Mouse (Mus musculus): ENCODE measurements around the gene Flt3.

DNA sequence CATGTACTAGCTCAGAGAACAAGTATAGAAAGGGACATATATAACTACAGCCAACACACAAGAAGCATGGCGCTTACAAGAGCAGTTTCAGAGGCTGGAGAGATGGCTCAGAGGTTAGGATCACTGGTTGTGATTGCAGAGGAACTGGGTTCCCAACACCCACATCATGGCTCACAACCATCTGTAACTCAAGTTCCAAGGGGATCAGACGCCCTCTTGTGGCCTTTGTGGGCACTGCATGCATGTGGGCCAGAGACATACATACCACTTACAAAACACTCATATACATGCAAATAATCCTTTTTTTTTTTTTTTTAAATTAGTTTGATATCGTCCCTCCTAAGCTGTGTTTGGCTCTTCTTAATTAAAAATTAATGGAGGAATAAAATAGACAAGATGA lies 42.8 kb downstream of the Flt3 start:
- TF ChIP-seq POLR2A (IDR thresholded peaks at IDR 0.05; ENCODE audit: low read depth, low read length) (no peak), CTCF (conservative IDR thresholded peaks at IDR 0.05; ENCODE audit: insufficient read depth, insufficient read length, low read depth, low read length) (peak; percentile 62)

Data from kidney, adult 2 months (tissue).